In genomic region chr13:21831418-21832394, GRCm38 (mm10) we compare ENCODE assay signal across 8 mouse cellular contexts. TPM values are rescaled to one million over a fixed set of nuclear protein-coding genes. Genes with fewer than 3 reads are reported as not detected.
DNase-seq lines count a peak whose midpoint lies in the region; ATAC-seq lines count a peak whose summit lies in the region.
"Not testable (repeated sequence)": the region's sequence is repeated elsewhere in the genome, so short reads cannot be mapped to it uniquely, and the experiment has no call there.

TSS of gene Hist1h4n (minus strand) at chr13:21832196.

- not testable (repeated sequence) for H3K4me1 ChIP-seq in intestine, embryonic 16.5 days (ENCODE audit: control insufficient read depth, insufficient read depth, low read length)

- not testable (repeated sequence) for H3K9ac ChIP-seq in intestine, embryonic 16.5 days (ENCODE audit: low read depth, low read length)

- not testable (repeated sequence) for H3K27ac ChIP-seq in intestine, embryonic 16.5 days (ENCODE audit: low read length)

- 0% methylated on average over 24 of the region's 58 CpGs for WGBS in intestine, embryonic 16.5 days

- DNase-seq in adrenal gland, postnatal 14 days: peak; percentile 15
- peak; percentile 41 for DNase-seq in heart, adult 8-10 months (ENCODE audit: low spot score)
- not testable (repeated sequence) for DNase-seq in left cerebral cortex, postnatal 10 days (ENCODE audit: extremely low spot score in 1 of 2, low spot score in 2 of 2)
- DNase-seq in lung, postnatal 25 days (ENCODE audit: low spot score): peak; percentile 47
- DNase-seq in right cerebral cortex, adult 18-20 months: peak; percentile 31
- DNase-seq in urinary bladder, postnatal 14 days (ENCODE audit: low spot score): peak; percentile 15

- H3K36me3 ChIP-seq in intestine, embryonic 16.5 days (ENCODE audit: control insufficient read depth, insufficient read depth, low read length): not testable (repeated sequence)

- not testable (repeated sequence) for H3K27me3 ChIP-seq in intestine, embryonic 16.5 days (replicated peaks; ENCODE audit: control insufficient read depth, insufficient read depth, low read length)

- H3K4me2 ChIP-seq in intestine, embryonic 16.5 days (ENCODE audit: low read depth, low read length): 0 out of 2 replicates have a peak within 1 kb of the TSS, but pooled peaks have one; percentile 9

- intact Hi-C loops in left cerebral cortex, postnatal 10 days (cut with DNase I): not testable (repeated sequence)

- H3K9me3 ChIP-seq in intestine, embryonic 16.5 days (ENCODE audit: control insufficient read depth, low read length): not testable (repeated sequence)

- H3K4me3 ChIP-seq in intestine, embryonic 16.5 days (ENCODE audit: low read length): peak within 1 kb of the TSS; percentile 12; the same call in 1 of the 2 replicates

- peak; percentile 62 for ATAC-seq in erythroblast, adult 5-6 weeks (replicated peaks; ENCODE audit: low FRiP score, poor library complexity, severe bottlenecking)
- ATAC-seq in intestine, embryonic 16.5 days: peak; percentile 81

RNA-seq across cellular contexts. Expression of gene Hist1h4n, which starts in this region (rescaled TPM):
- total RNA-seq in adrenal gland, postnatal 14 days (2021): 37.8 and 56.1 TPM in 2 replicates
- total RNA-seq in erythroblast, adult 5-6 weeks (2015; ENCODE audit: low replicate concordance): 6.9 and 21.5 TPM in 2 replicates
- total RNA-seq in erythroblast, adult 5-6 weeks (2017; ENCODE audit: low replicate concordance): 699 and 712 TPM in 2 replicates
- 10 to 100 TPM in 3 of 4 experiments, 1 to 10 TPM in 1; 6.1 to 17.9 (median 14.8) TPM for total RNA-seq in heart, adult 8-10 months (2022)
- 5.7 and 9.6 TPM in 2 replicates for polyA plus RNA-seq in intestine, embryonic 16.5 days (2015; fragmentation: Nextera tagmentation; extraction: Ambion mirVana)
- total RNA-seq in left cerebral cortex, postnatal 10 days (2021): 10 to 100 TPM; 21.2 to 27.5 TPM
